Mouse (Mus musculus): ENCODE results near the gene Eif4b. TPM values are rescaled to one million over a fixed set of nuclear protein-coding genes. Genes with fewer than 3 reads are reported as not detected.

The Eif4b gene
- total and polyA plus RNA-seq, 3 experiments = 536 to 652 (median 555) TPM

GRCm38 (mm10) chr15:102126303-102126702, 52.7 kb downstream of the Eif4b start:
- H3K36me3 ChIP-seq (replicated peaks in 1 of 2; ENCODE audit: control insufficient read depth in 1 of 2, insufficient read depth in 1 of 2, low read length in 1 of 2) = peaks cover 60 to 84% of the 10 kb centered on the region in 2 experiments
- dilution Hi-C loops (cut with MboI; ENCODE audit: extremely low pct_ligation_motif_present, extremely low pct_unique_long_range_greater_than_20kb, low sequenced_read_pairs) = no loop called here

GRCm38 (mm10) chr15:102133314-102133713, 59.7 kb downstream of the Eif4b start:
- no peak overlapping the region for H3K9ac ChIP-seq (ENCODE audit: insufficient read depth, low read depth)
- no peak overlapping the region for H3K4me3 ChIP-seq (replicated peaks in 1 of 3; ENCODE audit: low read depth in 2 of 3, low read length in 2 of 3, poor library complexity in 1 of 3)
- H3K4me1 ChIP-seq (ENCODE audit: control insufficient read depth in 1 of 2, insufficient read depth in 2 of 2) = peaks cover 0 to 17% of the 10 kb centered on the region in 2 experiments; a peak in 2 of 4 replicates
- peaks cover 42 to 51% of the 10 kb centered on the region in 2 experiments for H3K36me3 ChIP-seq (replicated peaks in 1 of 2; ENCODE audit: control insufficient read depth in 1 of 2, insufficient read depth in 1 of 2, low read length in 1 of 2)
- dilution Hi-C loops (cut with MboI; ENCODE audit: extremely low pct_ligation_motif_present, extremely low pct_unique_long_range_greater_than_20kb, low sequenced_read_pairs) (no loop called here), in situ Hi-C loops (cut with MboI; ENCODE audit: low pct_ligation_motif_present, low pct_unique_long_range_greater_than_20kb, low sequenced_read_pairs) (no loop called here)
- TF ChIP-seq POLR2AphosphoS2 (IDR thresholded peaks at IDR 0.05; ENCODE audit: low read depth, low read length) (no peak), POLR2A (IDR thresholded peaks at IDR 0.05; ENCODE audit: low read depth, low read length) (no peak), E2F4 (IDR thresholded peaks at IDR 0.05; ENCODE audit: insufficient replicate concordance, low read depth, low read length) (no peak), USF1 (IDR thresholded peaks at IDR 0.05; ENCODE audit: low read depth, low read length) (no peak), CTCF (conservative IDR thresholded peaks at IDR 0.05 in 1 of 2, IDR thresholded peaks at IDR 0.05 in 1 of 2; ENCODE audit: low read depth in 2 of 2, low read length in 2 of 2) (no peak), RAD21 (IDR thresholded peaks at IDR 0.05; ENCODE audit: low read depth, low read length) (no peak), GABPA (IDR thresholded peaks at IDR 0.05; ENCODE audit: insufficient replicate concordance, low read depth, low read length) (no peak), KAT2A (IDR thresholded peaks at IDR 0.05; ENCODE audit: insufficient replicate concordance, low read length) (no peak), UBTF (IDR thresholded peaks at IDR 0.05; ENCODE audit: low read depth, low read length) (no peak), ZKSCAN1 (IDR thresholded peaks at IDR 0.05; ENCODE audit: borderline replicate concordance, low read depth, low read length) (no peak), HCFC1 (IDR thresholded peaks at IDR 0.05; ENCODE audit: low read depth, low read length) (no peak), CHD2 (IDR thresholded peaks at IDR 0.05; ENCODE audit: low read length) (no peak), IRF4 (IDR thresholded peaks at IDR 0.05; ENCODE audit: low read depth, low read length) (no peak), ZNF384 (IDR thresholded peaks at IDR 0.05; ENCODE audit: low read depth, low read length) (no peak), TCF12 (IDR thresholded peaks at IDR 0.05; ENCODE audit: low read depth, low read length) (no peak), MEF2A (IDR thresholded peaks at IDR 0.05; ENCODE audit: borderline replicate concordance, low read depth, low read length) (no peak), PAX5 (IDR thresholded peaks at IDR 0.05; ENCODE audit: low read length) (no peak), RCOR1 (conservative IDR thresholded peaks at IDR 0.05; ENCODE audit: low read depth, low read length) (no peak)
- H3K9me3 ChIP-seq (replicated peaks; ENCODE audit: low read length) = no peaks in the 10 kb centered on the region
- no peak overlapping the region for H3K4me2 ChIP-seq (ENCODE audit: insufficient read depth, low read depth, poor library complexity, severe bottlenecking)
- no peak overlapping the region for H3K27ac ChIP-seq (ENCODE audit: insufficient read depth, low read depth)
- peaks cover 16% of the 10 kb centered on the region for H3K79me2 ChIP-seq (replicated peaks; ENCODE audit: control insufficient read depth, extremely low read depth, insufficient read depth, poor library complexity, severe bottlenecking)
- DNase-seq (ENCODE audit: extremely low read depth) = no peak
- H3K27me3 ChIP-seq (replicated peaks) = peaks cover 6% of the 10 kb centered on the region

More at GRCm38 (mm10) chr15:102126303-102126702, 52.7 kb downstream of the Eif4b start:
- no peak for TF ChIP-seq GABPA (IDR thresholded peaks at IDR 0.05; ENCODE audit: insufficient replicate concordance, low read depth, low read length)
- TF ChIP-seq UBTF (IDR thresholded peaks at IDR 0.05; ENCODE audit: low read depth, low read length) = no peak
- no peak for TF ChIP-seq CTCF (conservative IDR thresholded peaks at IDR 0.05 in 1 of 2, IDR thresholded peaks at IDR 0.05 in 1 of 2; ENCODE audit: low read depth in 2 of 2, low read length in 2 of 2)
- TF ChIP-seq CHD2 (IDR thresholded peaks at IDR 0.05; ENCODE audit: low read length) = no peak
- TF ChIP-seq ETS1 (conservative IDR thresholded peaks at IDR 0.05; ENCODE audit: low read depth, low read length) = no peak
- no peak for TF ChIP-seq MAZ (IDR thresholded peaks at IDR 0.05; ENCODE audit: low read depth, low read length)
- no peak for TF ChIP-seq KAT2A (IDR thresholded peaks at IDR 0.05; ENCODE audit: insufficient replicate concordance, low read length)
- TF ChIP-seq CHD1 (IDR thresholded peaks at IDR 0.05; ENCODE audit: low read depth, low read length) = no peak
- no peak for TF ChIP-seq MYC (IDR thresholded peaks at IDR 0.05; ENCODE audit: low read depth, low read length)
- DNase-seq (ENCODE audit: extremely low read depth) = no peak
- H3K4me1 ChIP-seq (ENCODE audit: control insufficient read depth in 1 of 2, insufficient read depth in 2 of 2) = no peaks in the 10 kb centered on the region
- H3K4me3 ChIP-seq (replicated peaks in 1 of 3; ENCODE audit: low read depth in 2 of 3, low read length in 2 of 3, poor library complexity in 1 of 3) = no peak overlapping the region
- no peak overlapping the region for H3K9ac ChIP-seq (ENCODE audit: insufficient read depth, low read depth)
- no peak overlapping the region for H3K27ac ChIP-seq (ENCODE audit: insufficient read depth, low read depth)
- H3K27me3 ChIP-seq (replicated peaks) = no peaks in the 10 kb centered on the region
- in situ Hi-C loops (cut with MboI; ENCODE audit: low pct_ligation_motif_present, low pct_unique_long_range_greater_than_20kb, low sequenced_read_pairs) = no loop called here
- H3K9me3 ChIP-seq (replicated peaks; ENCODE audit: low read length) = no peaks in the 10 kb centered on the region
- no peak overlapping the region for H3K4me2 ChIP-seq (ENCODE audit: insufficient read depth, low read depth, poor library complexity, severe bottlenecking)
- no peaks in the 10 kb centered on the region for H3K79me2 ChIP-seq (replicated peaks; ENCODE audit: control insufficient read depth, extremely low read depth, insufficient read depth, poor library complexity, severe bottlenecking)
